Mouse (Mus musculus): ENCODE results near the gene Cenpp. TPM values are rescaled to one million over a fixed set of nuclear protein-coding genes. Genes with fewer than 3 reads are reported as not detected.

The Cenpp gene
- polyA plus RNA-seq, 1 experiment from 2014 or later = 37.1 TPM

GRCm38 (mm10) chr13:49584307-49585005 is 68.1 kb downstream of the Cenpp start:
- no peaks in the 10 kb centered on the region for H3K4me1 ChIP-seq
- no peaks in the 10 kb centered on the region for H3K27me3 ChIP-seq (ENCODE audit: poor library complexity, severe bottlenecking)
- H3K36me3 ChIP-seq (replicated peaks) = no peaks in the 10 kb centered on the region
- DNase-seq (ENCODE audit: extremely low spot score, low spot score) = no peak
- no peaks in the 10 kb centered on the region for H3K9me3 ChIP-seq
- H3K27ac ChIP-seq = no peak overlapping the region
- WGBS = 81% methylated on average over 8 of the region's 8 CpGs
- H3K4me3 ChIP-seq = no peak overlapping the region

GRCm38 (mm10) chr13:49583859-49584258 is 68.7 kb downstream of the Cenpp start:
- no peaks in the 10 kb centered on the region for H3K4me1 ChIP-seq
- DNase-seq (ENCODE audit: extremely low spot score, low spot score) = no peak
- no peak overlapping the region for H3K27ac ChIP-seq
- no peaks in the 10 kb centered on the region for H3K27me3 ChIP-seq (ENCODE audit: poor library complexity, severe bottlenecking)
- H3K9me3 ChIP-seq = no peaks in the 10 kb centered on the region
- H3K4me3 ChIP-seq = no peak overlapping the region
- H3K36me3 ChIP-seq (replicated peaks) = no peaks in the 10 kb centered on the region

GRCm38 (mm10) chr13:49581541-49582530 is 70.7 kb downstream of the Cenpp start, which contains the start of gene Omd:
TSS of gene Omd (plus strand) at chr13:49582462.
- 73% methylated on average over 8 of the region's 8 CpGs for WGBS
- peak within 1 kb of the TSS; percentile 65; the same call in 1 of the 2 replicates for H3K27ac ChIP-seq
- no peak for DNase-seq (ENCODE audit: extremely low spot score, low spot score)

GRCm38 (mm10) chr13:49571418-49571817 is 81.2 kb downstream of the Cenpp start:
- no peak for DNase-seq (ENCODE audit: extremely low spot score, low spot score)
- Histone ChIP-seq H3K27ac (no peak overlapping the region), H3K27me3 (ENCODE audit: poor library complexity, severe bottlenecking) (no peaks in the 10 kb centered on the region), H3K36me3 (replicated peaks) (no peaks in the 10 kb centered on the region), H3K4me1 (no peaks in the 10 kb centered on the region), H3K9me3 (no peaks in the 10 kb centered on the region), H3K4me3 (no peak overlapping the region)
- WGBS = 86% methylated on average over 2 of the region's 2 CpGs

More at GRCm38 (mm10) chr13:49581541-49582530, 70.7 kb downstream of the Cenpp start, which contains the start of gene Omd:
- H3K4me3 ChIP-seq = no peak within 1 kb of the TSS
- H3K36me3 ChIP-seq (replicated peaks) = no peaks in the 10 kb centered on the region
- H3K4me1 ChIP-seq = no peaks in the 10 kb centered on the region
- H3K9me3 ChIP-seq = no peaks in the 10 kb centered on the region
- H3K27me3 ChIP-seq (ENCODE audit: poor library complexity, severe bottlenecking) = no peaks in the 10 kb centered on the region

DNA sequence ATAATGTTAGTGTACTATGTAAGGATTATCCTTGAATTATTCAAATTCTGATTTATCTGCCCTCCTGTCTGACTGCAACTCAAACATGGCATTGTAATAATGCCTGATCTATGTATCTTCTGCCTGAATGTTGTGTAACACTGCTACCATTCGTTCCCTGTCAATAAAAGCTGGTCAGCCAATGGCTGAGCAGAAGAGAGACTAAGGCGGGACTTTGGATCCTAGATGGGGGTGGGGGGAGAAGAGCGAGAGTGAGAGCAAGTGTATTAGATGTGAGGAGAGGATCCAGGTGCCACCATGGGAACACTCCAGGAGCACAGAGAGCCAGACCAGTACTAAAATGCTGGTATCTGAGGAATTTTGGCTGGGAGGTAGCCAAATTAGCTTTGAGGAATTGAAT is 82.2 kb downstream of the Cenpp start:
- DNase-seq (ENCODE audit: extremely low spot score, low spot score) = no peak
- Histone ChIP-seq H3K27me3 (ENCODE audit: poor library complexity, severe bottlenecking) (no peaks in the 10 kb centered on the region), H3K27ac (no peak overlapping the region), H3K36me3 (replicated peaks) (no peaks in the 10 kb centered on the region), H3K9me3 (no peaks in the 10 kb centered on the region), H3K4me3 (no peak overlapping the region), H3K4me1 (no peaks in the 10 kb centered on the region)
- 72% methylated on average over 3 of the region's 3 CpGs for WGBS

GRCm38 (mm10) chr13:49564347-49564746 is 88.2 kb downstream of the Cenpp start:
- 95% methylated on average over 1 of the region's 1 CpGs for WGBS
- Histone ChIP-seq H3K4me1 (no peaks in the 10 kb centered on the region), H3K4me3 (no peak overlapping the region), H3K27ac (no peak overlapping the region), H3K36me3 (replicated peaks) (no peaks in the 10 kb centered on the region), H3K27me3 (ENCODE audit: poor library complexity, severe bottlenecking) (no peaks in the 10 kb centered on the region), H3K9me3 (no peaks in the 10 kb centered on the region)
- DNase-seq (ENCODE audit: extremely low spot score, low spot score) = no peak

DNA sequence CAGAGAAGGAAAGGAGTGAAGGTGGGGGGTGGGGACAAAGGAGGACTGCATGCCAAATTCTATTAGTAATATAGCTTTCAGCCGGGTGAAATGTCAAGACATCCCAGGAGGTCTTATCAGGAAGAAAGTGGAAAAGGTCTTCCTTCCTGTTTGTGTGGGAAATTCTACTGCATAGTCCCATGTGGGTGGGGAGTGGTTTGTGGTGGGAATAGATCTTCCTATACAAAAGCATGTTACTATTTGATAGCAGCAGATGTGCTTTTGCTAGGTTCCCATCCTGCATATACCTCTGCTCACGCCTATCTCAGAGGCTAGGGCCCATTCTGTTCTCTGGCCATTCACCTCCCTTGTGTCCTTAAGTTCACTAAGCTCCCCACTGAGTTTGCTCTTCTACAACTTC is 91.7 kb downstream of the Cenpp start:
- H3K36me3 ChIP-seq (replicated peaks) = no peaks in the 10 kb centered on the region

DNA sequence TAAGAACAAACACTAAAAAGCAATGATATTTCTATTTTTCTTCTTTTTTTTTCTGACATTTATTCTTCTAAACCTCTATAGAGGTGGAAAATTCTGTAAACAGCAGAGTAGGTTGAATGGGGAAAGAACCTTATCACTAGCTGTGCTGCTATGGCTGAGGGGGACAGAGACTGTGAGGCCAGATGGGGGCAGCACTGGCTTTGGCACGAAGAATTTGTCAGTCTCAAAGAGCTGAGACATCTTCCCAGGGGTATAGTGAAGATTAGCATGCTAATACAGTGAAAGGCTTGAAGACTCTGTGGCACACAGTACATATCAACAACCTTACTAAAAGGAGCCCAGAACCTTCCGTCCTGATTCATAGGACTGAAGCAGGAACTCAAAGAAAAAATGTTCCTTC is 93.4 kb downstream of the Cenpp start:
- Histone ChIP-seq H3K36me3 (replicated peaks) (no peaks in the 10 kb centered on the region), H3K27ac (no peak overlapping the region), H3K4me1 (no peaks in the 10 kb centered on the region), H3K9me3 (no peaks in the 10 kb centered on the region), H3K4me3 (no peak overlapping the region), H3K27me3 (ENCODE audit: poor library complexity, severe bottlenecking) (no peaks in the 10 kb centered on the region)
- 31% methylated on average over 2 of the region's 2 CpGs for WGBS
- DNase-seq (ENCODE audit: extremely low spot score, low spot score) = no peak

More for the DNA sequence above, 91.7 kb downstream of the Cenpp start:
- no peak for DNase-seq (ENCODE audit: extremely low spot score, low spot score)
- no peaks in the 10 kb centered on the region for H3K4me1 ChIP-seq
- H3K27me3 ChIP-seq (ENCODE audit: poor library complexity, severe bottlenecking) = no peaks in the 10 kb centered on the region
- no peak overlapping the region for H3K4me3 ChIP-seq
- H3K27ac ChIP-seq = no peak overlapping the region
- WGBS = 71% methylated on average over 2 of the region's 2 CpGs
- H3K9me3 ChIP-seq = no peaks in the 10 kb centered on the region

GRCm38 (mm10) chr13:49556924-49557323 is 95.7 kb downstream of the Cenpp start:
- H3K27me3 ChIP-seq (ENCODE audit: poor library complexity, severe bottlenecking) = no peaks in the 10 kb centered on the region
- H3K4me3 ChIP-seq = no peak overlapping the region
- no peak for DNase-seq (ENCODE audit: extremely low spot score, low spot score)
- no peaks in the 10 kb centered on the region for H3K9me3 ChIP-seq
- H3K36me3 ChIP-seq (replicated peaks) = no peaks in the 10 kb centered on the region
- no peaks in the 10 kb centered on the region for H3K4me1 ChIP-seq
- no peak overlapping the region for H3K27ac ChIP-seq
- 76% methylated on average over 1 of the region's 1 CpGs for WGBS

GRCm38 (mm10) chr13:49556203-49556602 is 96.4 kb downstream of the Cenpp start:
- DNase-seq (ENCODE audit: extremely low spot score, low spot score) = no peak
- Histone ChIP-seq H3K4me3 (no peak overlapping the region), H3K9me3 (no peaks in the 10 kb centered on the region), H3K27me3 (ENCODE audit: poor library complexity, severe bottlenecking) (no peaks in the 10 kb centered on the region), H3K27ac (no peak overlapping the region), H3K4me1 (no peaks in the 10 kb centered on the region), H3K36me3 (replicated peaks) (no peaks in the 10 kb centered on the region)
- WGBS = 86% methylated on average over 1 of the region's 1 CpGs

DNA sequence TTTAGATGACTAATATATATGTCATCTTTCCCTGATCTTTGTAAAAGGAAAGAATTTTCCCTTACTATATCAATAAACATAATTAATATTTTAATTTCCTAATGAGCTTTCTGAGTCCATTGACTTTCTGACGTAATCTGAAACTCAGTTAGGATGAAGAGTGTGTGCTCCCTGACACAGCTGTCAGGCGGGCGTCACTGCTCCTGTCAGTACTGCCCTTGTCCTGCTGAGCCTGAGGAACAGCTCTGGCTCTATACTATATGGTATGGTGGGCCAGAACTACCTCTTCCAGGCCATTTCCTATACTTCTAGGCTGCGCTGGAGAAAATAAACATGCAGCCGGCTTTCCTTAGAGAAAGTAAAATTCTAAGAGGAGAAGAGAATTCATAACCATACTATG is 98.1 kb downstream of the Cenpp start:
- no peak overlapping the region for H3K4me3 ChIP-seq
- H3K4me1 ChIP-seq = no peaks in the 10 kb centered on the region
- DNase-seq (ENCODE audit: extremely low spot score, low spot score) = no peak
- WGBS = 83% methylated on average over 5 of the region's 5 CpGs
- no peaks in the 10 kb centered on the region for H3K36me3 ChIP-seq (replicated peaks)
- H3K27ac ChIP-seq = no peak overlapping the region
- no peaks in the 10 kb centered on the region for H3K27me3 ChIP-seq (ENCODE audit: poor library complexity, severe bottlenecking)
- no peaks in the 10 kb centered on the region for H3K9me3 ChIP-seq

DNA sequence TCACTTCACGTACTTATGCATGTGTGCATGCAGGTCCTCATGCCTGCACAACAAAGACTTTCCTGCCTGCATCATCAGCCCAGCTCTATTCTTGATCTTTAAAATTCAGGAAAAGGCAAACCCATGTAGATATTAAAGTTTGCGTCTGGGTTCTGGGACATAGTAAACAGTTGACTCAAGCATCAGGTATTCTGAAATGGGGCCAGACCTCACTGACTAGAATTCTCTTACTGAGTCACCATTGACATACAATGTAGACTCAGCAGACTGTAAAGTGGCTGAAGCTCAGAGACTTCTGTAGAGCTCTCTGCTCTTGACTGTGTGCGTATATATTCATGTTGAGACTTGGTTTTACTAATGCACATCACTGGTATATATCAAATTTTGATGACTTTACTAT is 103.0 kb downstream of the Cenpp start:
- no peaks in the 10 kb centered on the region for H3K36me3 ChIP-seq (replicated peaks)
- H3K27ac ChIP-seq = no peak overlapping the region
- WGBS = 93% methylated on average over 3 of the region's 3 CpGs
- H3K27me3 ChIP-seq (ENCODE audit: poor library complexity, severe bottlenecking) = no peaks in the 10 kb centered on the region
- H3K9me3 ChIP-seq = no peaks in the 10 kb centered on the region
- no peaks in the 10 kb centered on the region for H3K4me1 ChIP-seq
- DNase-seq (ENCODE audit: extremely low spot score, low spot score) = no peak
- H3K4me3 ChIP-seq = no peak overlapping the region
